Mouse (Mus musculus): ENCODE results near the gene Shroom4. TPM values are rescaled to one million over a fixed set of nuclear protein-coding genes. Genes with fewer than 3 reads are reported as not detected.
"Not testable (repeated sequence)": the region's sequence is repeated elsewhere in the genome, so short reads cannot be mapped to it uniquely, and the experiment has no call there.

The Shroom4 gene
- total and polyA plus RNA-seq, 2 experiments from 2014 or later = 0.95 to 6.4 TPM

- Histone ChIP-seq H3K27ac (no peak overlapping the region), H3K4me3 (ENCODE audit: low read length) (no peak overlapping the region), H3K36me3 (ENCODE audit: insufficient read depth, low read length) (no peaks in the 10 kb centered on the region), H3K9ac (replicated peaks; ENCODE audit: low read length) (no peak overlapping the region), H3K4me2 (ENCODE audit: low read depth, low read length) (no peak overlapping the region), H3K4me1 (ENCODE audit: insufficient read depth, low read length) (no peaks in the 10 kb centered on the region), H3K9me3 (ENCODE audit: low read length) (no peaks in the 10 kb centered on the region), H3K27me3 (ENCODE audit: insufficient read depth, low read length) (no peaks in the 10 kb centered on the region)
- no peak for TF ChIP-seq CTCF (IDR thresholded peaks at IDR 0.05; ENCODE audit: low read depth)
- WGBS = 59% methylated on average over 1 of the region's 1 CpGs
- ATAC-seq (no peak), DNase-seq (ENCODE audit: low spot score) (no peak)
Measured at GRCm38 (mm10) chrX:6446422-6446821, 46.8 kb downstream of the Shroom4 start.

GRCm38 (mm10) chrX:6448001-6448400, 48.3 kb downstream of the Shroom4 start:
- ATAC-seq = no peak
- H3K27ac ChIP-seq = no peak overlapping the region
- peak; percentile 2 for DNase-seq (ENCODE audit: low spot score)
- no peak overlapping the region for H3K4me3 ChIP-seq (ENCODE audit: low read length)
- no peaks in the 10 kb centered on the region for H3K9me3 ChIP-seq (ENCODE audit: low read length)
- H3K4me1 ChIP-seq (ENCODE audit: insufficient read depth, low read length) = no peaks in the 10 kb centered on the region
- WGBS = 65% methylated on average over 4 of the region's 4 CpGs
- no peak overlapping the region for H3K9ac ChIP-seq (replicated peaks; ENCODE audit: low read length)
- TF ChIP-seq CTCF (IDR thresholded peaks at IDR 0.05; ENCODE audit: low read depth) = no peak
- H3K4me2 ChIP-seq (ENCODE audit: low read depth, low read length) = no peak overlapping the region
- no peaks in the 10 kb centered on the region for H3K27me3 ChIP-seq (ENCODE audit: insufficient read depth, low read length)
- no peaks in the 10 kb centered on the region for H3K36me3 ChIP-seq (ENCODE audit: insufficient read depth, low read length)

GRCm38 (mm10) chrX:6453220-6453619, 53.6 kb downstream of the Shroom4 start:
- H3K9me3 ChIP-seq (ENCODE audit: low read length) = no peaks in the 10 kb centered on the region
- no peak for TF ChIP-seq CTCF (IDR thresholded peaks at IDR 0.05; ENCODE audit: low read depth)
- no peak overlapping the region for H3K27ac ChIP-seq
- H3K4me1 ChIP-seq (ENCODE audit: insufficient read depth, low read length) = no peaks in the 10 kb centered on the region
- WGBS = 73% methylated on average over 4 of the region's 4 CpGs
- DNase-seq (ENCODE audit: low spot score) (no peak), ATAC-seq (no peak)
- H3K4me2 ChIP-seq (ENCODE audit: low read depth, low read length) = no peak overlapping the region
- H3K9ac ChIP-seq (replicated peaks; ENCODE audit: low read length) = no peak overlapping the region
- H3K27me3 ChIP-seq (ENCODE audit: insufficient read depth, low read length) = no peaks in the 10 kb centered on the region
- H3K36me3 ChIP-seq (ENCODE audit: insufficient read depth, low read length) = no peaks in the 10 kb centered on the region
- H3K4me3 ChIP-seq (ENCODE audit: low read length) = no peak overlapping the region

GRCm38 (mm10) chrX:6469251-6469650, 69.6 kb downstream of the Shroom4 start:
- not testable (repeated sequence) for H3K4me2 ChIP-seq (ENCODE audit: low read depth, low read length); H3K9me3 ChIP-seq (ENCODE audit: low read length); H3K27ac ChIP-seq; H3K4me1 ChIP-seq (ENCODE audit: insufficient read depth, low read length); H3K4me3 ChIP-seq (ENCODE audit: low read length); H3K27me3 ChIP-seq (ENCODE audit: insufficient read depth, low read length); H3K9ac ChIP-seq (replicated peaks; ENCODE audit: low read length); H3K36me3 ChIP-seq (ENCODE audit: insufficient read depth, low read length); DNase-seq (ENCODE audit: low spot score); ATAC-seq
- WGBS = no CpG with 5 or more reads among the region's 1 CpGs

GRCm38 (mm10) chrX:6472563-6472962, 72.9 kb downstream of the Shroom4 start:
- not testable (repeated sequence) for H3K4me2 ChIP-seq (ENCODE audit: low read depth, low read length); H3K4me3 ChIP-seq (ENCODE audit: low read length); ATAC-seq; H3K27ac ChIP-seq; H3K4me1 ChIP-seq (ENCODE audit: insufficient read depth, low read length); H3K27me3 ChIP-seq (ENCODE audit: insufficient read depth, low read length); H3K36me3 ChIP-seq (ENCODE audit: insufficient read depth, low read length); H3K9me3 ChIP-seq (ENCODE audit: low read length); H3K9ac ChIP-seq (replicated peaks; ENCODE audit: low read length); DNase-seq (ENCODE audit: low spot score)
- no CpG with 5 or more reads among the region's 1 CpGs for WGBS

- no peak for ATAC-seq
- H3K4me3 ChIP-seq (ENCODE audit: low read length) = no peak overlapping the region
- no peaks in the 10 kb centered on the region for H3K9me3 ChIP-seq (ENCODE audit: low read length)
- H3K4me1 ChIP-seq (ENCODE audit: insufficient read depth, low read length) = no peaks in the 10 kb centered on the region
- peak; percentile 56 for TF ChIP-seq CTCF (IDR thresholded peaks at IDR 0.05; ENCODE audit: low read depth)
- WGBS = 29% methylated on average over 1 of the region's 1 CpGs
- H3K27ac ChIP-seq = no peak overlapping the region
- no peaks in the 10 kb centered on the region for H3K36me3 ChIP-seq (ENCODE audit: insufficient read depth, low read length)
- DNase-seq (ENCODE audit: low spot score) = peak; percentile 21
- H3K4me2 ChIP-seq (ENCODE audit: low read depth, low read length) = no peak overlapping the region
- no peaks in the 10 kb centered on the region for H3K27me3 ChIP-seq (ENCODE audit: insufficient read depth, low read length)
- no peak overlapping the region for H3K9ac ChIP-seq (replicated peaks; ENCODE audit: low read length)
Measured at GRCm38 (mm10) chrX:6475177-6475576, 75.5 kb downstream of the Shroom4 start.

- WGBS = 78% methylated on average over 4 of the region's 4 CpGs
- H3K36me3 ChIP-seq (ENCODE audit: insufficient read depth, low read length) = no peaks in the 10 kb centered on the region
- no peak overlapping the region for H3K4me3 ChIP-seq (ENCODE audit: low read length)
- TF ChIP-seq CTCF (IDR thresholded peaks at IDR 0.05; ENCODE audit: low read depth) = peak; percentile 43
- H3K4me2 ChIP-seq (ENCODE audit: low read depth, low read length) = no peak overlapping the region
- no peaks in the 10 kb centered on the region for H3K4me1 ChIP-seq (ENCODE audit: insufficient read depth, low read length)
- H3K27ac ChIP-seq = no peak overlapping the region
- DNase-seq (ENCODE audit: low spot score) (peak; percentile 31), ATAC-seq (no peak)
- H3K9ac ChIP-seq (replicated peaks; ENCODE audit: low read length) = no peak overlapping the region
- H3K27me3 ChIP-seq (ENCODE audit: insufficient read depth, low read length) = no peaks in the 10 kb centered on the region
- no peaks in the 10 kb centered on the region for H3K9me3 ChIP-seq (ENCODE audit: low read length)
Measured at GRCm38 (mm10) chrX:6482268-6482667, 82.6 kb downstream of the Shroom4 start.

Measured in hindbrain, postnatal 0 days (tissue).